Mouse (Mus musculus) colon, adult 2 months (tissue): ENCODE results near the gene Shprh. TPM values are rescaled to one million over a fixed set of nuclear protein-coding genes. Genes with fewer than 3 reads are reported as not detected.

Experiments
- polyA plus RNA-seq: library from polyadenylated mRNA; depleted of rRNA; stranded (reverse); fragments of >200 nt; gene quantifications from 2 replicates; pipeline ENCODE4 v1.2.3, GENCODE M21; 2012; rRNA removed

Shprh gene
- 1.1 and 1.4 TPM in 2 replicates for polyA plus RNA-seq

GRCm38 (mm10) chr10:11148884-11149741 lies at the start of gene Shprh:
TSS of gene Shprh (plus strand) at chr10:11149427.

Other genes with a start within 250 kb of the Shprh start
- gene Grm1, start 67.1 kb upstream of the Shprh start, polyA plus RNA-seq, result 0.03 and 0.16 TPM in 2 replicates
- 1.6 TPM in 2 replicates for gene Fbxo30, start 131.9 kb downstream of the Shprh start, polyA plus RNA-seq
- gene Epm2a, start 194.0 kb downstream of the Shprh start, polyA plus RNA-seq, result 5.9 and 9.5 TPM in 2 replicates